Mouse (Mus musculus) adrenal gland, postnatal 10 days (tissue): ENCODE data around the gene Myl6b. TPM values are rescaled to one million over a fixed set of nuclear protein-coding genes. Genes with fewer than 3 reads are reported as not detected.

Experiments
- DNase-seq: peaks from one replicate; pipeline ENCODE4 v3.0.0; 2021; ENCODE audit warnings: mixed read lengths
- long read RNA-seq, 2 experiments: library from polyadenylated mRNA; stranded (forward); transcript quantifications; one replicate each; pipeline ENCODE4 v2.0.0; 2021
- total RNA-seq, 2 experiments: library from RNA; stranded (reverse); gene quantifications; 2 replicates each; pipeline ENCODE4 v1.2.3; 2021

Myl6b gene
- total RNA-seq, result 10 to 100 TPM; 10.9 to 17.3 TPM
- long read RNA-seq, experiment 1, partial matches to known transcripts, result 0 of 1 reads
- long read RNA-seq, experiment 1, other reads (novel, unspliced or antisense), result 0 of 1 reads
- long read RNA-seq, experiment 2, result 0 reads

DNA sequence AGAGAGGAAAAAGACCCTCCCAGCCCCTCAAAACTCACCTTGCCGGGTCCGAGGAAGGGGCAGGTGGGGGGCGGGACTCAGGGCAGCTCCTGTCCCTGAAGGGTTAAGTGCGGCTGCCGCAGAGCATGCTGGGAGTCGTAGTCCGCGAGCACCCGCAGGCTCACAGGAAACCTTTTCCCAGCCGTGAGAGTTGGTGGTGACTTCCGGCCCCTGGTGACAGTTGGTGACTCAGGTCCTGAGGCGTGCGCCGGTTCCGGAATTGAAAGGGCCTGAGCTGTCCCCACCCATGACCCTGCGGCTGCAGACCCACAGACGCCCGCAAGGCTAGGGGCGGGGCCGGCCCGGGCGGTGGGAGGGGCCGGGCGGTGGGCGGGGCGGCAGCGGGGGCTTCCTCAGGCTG, at the start of gene Myl6b:
TSS of gene Myl6b (minus strand) at position 96 of the 400 bp plus-strand sequence.
- peak; percentile 95 for DNase-seq

GRCm38 (mm10) chr10:128547361-128548032, 49.0 kb upstream of the Myl6b start, which contains the start of gene Zc3h10:
TSS of gene Zc3h10 (minus strand) at chr10:128547774.
- DNase-seq, result peak; percentile 95

- no peak for DNase-seq
Measured at GRCm38 (mm10) chr10:128546787-128547186, 48.3 kb upstream of the Myl6b start.

DNA sequence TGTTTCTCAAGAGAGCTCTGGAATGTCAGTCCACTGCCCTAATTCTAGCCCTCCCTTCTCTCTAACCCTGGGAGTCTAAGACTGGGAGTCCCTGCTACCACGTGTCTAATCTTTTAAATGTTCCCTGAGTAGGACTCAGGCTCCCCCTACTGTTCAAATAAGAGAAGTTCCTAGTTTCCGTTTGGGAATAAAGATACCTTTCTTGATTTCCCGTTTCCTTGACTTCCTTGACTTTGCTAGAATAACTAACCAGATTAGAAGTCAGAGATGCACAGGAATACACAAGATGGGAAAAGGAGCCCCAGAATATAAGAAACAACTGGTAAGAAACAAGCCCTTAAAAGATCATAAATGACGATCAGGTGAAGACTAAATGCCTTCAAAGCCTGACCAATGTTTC, 47.9 kb upstream of the Myl6b start:
- no peak for DNase-seq

DNA sequence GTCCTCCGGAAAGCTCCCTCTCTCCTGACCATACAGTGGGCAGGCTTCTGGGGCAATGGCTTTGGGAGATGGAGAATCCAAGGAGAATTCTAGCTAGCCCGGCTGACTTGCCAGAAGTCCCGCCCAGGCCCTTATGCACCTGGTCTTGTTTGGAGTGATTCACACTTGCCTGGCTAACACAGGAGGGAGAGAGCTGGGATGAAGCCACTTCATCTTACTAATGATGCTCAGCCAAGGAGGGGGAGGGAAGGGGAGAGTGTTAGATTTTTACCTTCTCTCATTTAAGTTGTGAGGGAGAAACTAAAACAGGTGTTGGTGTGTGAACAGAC, 47.0 kb upstream of the Myl6b start:
- DNase-seq, result no peak

- no peak for DNase-seq
Measured at GRCm38 (mm10) chr10:128544674-128545569, 46.4 kb upstream of the Myl6b start.

- no peak for DNase-seq
Measured at GRCm38 (mm10) chr10:128544151-128544657, 45.7 kb upstream of the Myl6b start.

- no peak for DNase-seq
Measured at GRCm38 (mm10) chr10:128543100-128543499, 44.6 kb upstream of the Myl6b start.

DNA sequence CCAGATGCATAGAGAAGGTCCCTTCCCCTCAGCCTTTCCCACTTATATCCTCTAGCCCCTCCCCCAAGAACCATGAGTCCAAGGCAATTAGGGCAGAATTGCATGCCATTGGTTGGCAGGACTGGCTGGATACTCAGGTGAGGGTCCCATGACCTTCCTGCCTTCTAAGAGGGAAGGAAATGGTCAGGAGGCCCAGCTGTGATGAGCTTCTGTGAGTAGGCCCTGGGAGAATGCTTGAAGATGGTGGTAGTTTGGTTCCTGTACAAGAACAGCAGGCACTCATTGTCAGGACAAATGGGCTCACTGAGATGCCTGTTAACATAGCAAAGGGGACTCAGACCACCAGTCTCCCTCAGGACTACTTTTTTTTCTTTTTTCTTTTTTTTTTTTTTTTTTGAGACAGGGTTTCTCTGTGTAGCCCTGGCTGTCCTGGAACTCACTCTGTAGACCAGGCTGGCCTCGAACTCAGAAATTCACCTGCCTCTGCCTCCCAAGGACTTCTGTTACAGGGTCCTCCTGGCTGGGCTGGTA, 39.9 kb upstream of the Myl6b start:
- DNase-seq, result no peak

DNA sequence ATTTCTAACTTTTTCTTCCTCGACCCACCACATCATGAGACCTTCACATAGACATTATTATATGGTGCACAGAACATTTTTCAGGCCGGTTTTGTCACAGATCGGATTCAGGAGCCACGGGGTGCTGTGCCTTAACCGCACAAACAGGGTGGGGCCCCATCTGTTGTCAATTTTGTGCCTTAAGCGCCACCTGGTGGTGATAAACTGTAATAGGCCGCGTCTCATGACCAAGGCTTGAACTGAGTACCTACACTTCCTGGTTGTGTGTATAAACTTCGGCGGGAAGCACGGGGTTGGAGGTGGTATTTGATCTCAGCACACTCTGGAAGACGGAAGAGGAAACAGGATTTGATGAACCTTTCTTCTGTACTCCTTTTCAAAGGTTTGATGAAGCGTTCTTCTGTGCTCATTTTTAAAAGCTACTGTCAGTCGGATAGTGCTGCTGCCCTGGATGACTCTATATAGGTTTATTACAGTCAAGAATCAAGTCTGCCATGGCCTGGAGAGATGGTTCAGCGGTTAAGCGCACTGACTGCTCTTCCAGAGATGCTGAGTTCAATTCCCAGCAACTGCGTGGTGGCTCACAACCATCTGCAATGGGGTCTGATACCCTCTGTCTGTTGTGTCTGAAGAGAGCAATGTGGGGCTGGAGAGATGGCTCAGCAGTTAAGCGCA, 37.9 kb upstream of the Myl6b start:
- peak; percentile 87 for DNase-seq

DNA sequence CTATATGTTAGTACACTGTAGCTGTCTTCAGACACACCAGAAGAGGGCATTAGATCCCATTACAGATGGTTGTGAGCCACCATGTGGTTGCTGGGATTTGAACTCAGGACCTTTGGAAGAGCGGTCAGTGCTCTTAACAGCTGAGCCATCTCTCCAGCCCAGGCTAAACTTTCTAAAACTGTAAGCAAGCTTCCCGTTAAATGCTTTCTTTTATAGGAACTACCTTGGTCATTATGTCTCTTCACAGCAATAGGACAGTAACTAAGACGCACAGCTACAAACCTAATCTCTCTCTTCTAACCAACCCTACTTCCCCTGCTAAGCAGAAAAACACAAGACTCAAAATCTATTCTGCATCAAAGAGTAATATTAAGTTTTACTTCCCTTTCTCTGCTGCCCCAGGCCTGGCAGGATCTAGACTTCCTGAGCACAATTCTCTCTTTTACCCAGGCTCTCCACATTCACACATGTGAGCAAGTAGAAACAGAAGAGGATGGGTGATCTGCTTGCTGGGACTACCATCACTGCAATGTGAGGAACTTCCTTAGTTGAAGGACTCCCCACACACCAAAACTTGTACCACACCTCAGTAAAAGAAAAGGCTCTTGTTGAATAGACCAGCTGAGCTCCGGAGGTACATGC, 37.3 kb upstream of the Myl6b start:
- no peak for DNase-seq

DNA sequence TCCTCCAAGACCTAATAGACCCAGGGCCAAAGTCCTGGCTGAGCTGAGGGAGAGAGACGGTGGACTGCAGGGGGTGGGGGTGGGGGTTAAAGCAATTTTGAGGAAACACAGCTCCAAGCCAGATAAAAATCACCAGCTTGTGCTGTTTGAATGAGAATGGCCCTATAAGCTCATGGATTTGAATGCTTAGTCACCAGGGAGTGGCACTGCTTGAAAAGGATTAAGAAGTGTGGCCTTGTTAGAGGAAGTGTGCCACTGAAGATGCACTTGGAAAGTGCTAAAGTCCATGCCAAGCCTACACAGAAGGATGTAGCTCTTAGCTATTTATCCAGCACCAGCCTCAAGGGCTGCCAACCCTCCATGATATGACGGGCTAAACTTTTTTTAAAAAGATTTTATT, 36.7 kb upstream of the Myl6b start:
- no peak for DNase-seq

DNA sequence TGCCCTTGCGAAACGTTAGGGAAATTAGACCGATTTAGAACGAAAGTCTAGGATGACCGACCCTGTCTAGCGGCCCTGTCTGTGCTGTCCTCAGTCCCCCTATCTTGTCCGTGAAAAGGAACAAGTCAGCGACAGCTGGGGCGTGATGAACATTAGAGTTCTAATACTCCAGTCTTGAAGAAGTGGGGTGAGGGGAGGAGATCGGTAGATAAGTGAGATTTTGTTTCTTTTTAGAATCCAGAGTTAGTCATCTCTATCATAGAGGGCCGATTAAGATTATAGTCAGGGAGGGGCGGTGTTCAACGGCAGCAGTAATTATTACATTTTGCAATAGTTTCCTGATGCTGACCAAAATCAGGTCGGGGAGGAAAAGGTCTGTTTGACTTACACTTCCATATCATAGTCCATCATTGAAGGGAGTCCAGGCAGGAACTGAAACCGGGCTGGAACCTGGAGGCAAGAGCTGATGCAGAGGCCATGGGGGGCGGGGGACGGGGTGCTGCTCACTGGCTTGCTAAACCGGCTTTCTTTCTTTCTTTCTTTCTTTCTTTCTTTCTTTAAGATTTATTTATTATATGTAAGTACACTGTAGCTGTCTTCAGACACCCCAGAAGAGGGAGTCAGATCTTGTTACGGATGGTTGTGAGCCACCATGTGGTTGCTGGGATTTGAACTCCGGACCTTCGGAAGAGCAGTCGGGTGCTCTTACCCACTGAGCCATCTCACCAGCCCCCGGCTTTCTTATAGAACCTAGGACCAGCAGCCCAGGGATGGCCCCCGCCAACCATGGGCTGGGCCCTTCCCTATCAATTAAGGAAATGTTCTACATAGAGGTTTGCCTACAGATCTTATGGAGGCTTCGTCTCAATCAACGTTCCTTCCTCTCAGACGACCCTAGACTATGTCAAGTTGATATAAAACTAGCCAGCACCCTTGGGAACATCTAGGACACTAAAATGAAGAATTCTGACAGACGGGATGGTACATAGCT, 28.2 kb upstream of the Myl6b start:
- no peak for DNase-seq

- DNase-seq, result peak; percentile 93
Measured at GRCm38 (mm10) chr10:128525671-128526308, 27.3 kb upstream of the Myl6b start, which contains the start of gene Esyt1. TSS of gene Esyt1 (minus strand) at chr10:128525871.

GRCm38 (mm10) chr10:128524732-128525662, 26.5 kb upstream of the Myl6b start:
- DNase-seq, result peak; percentile 66

GRCm38 (mm10) chr10:128524111-128524731, 25.7 kb upstream of the Myl6b start:
- DNase-seq, result no peak

DNA sequence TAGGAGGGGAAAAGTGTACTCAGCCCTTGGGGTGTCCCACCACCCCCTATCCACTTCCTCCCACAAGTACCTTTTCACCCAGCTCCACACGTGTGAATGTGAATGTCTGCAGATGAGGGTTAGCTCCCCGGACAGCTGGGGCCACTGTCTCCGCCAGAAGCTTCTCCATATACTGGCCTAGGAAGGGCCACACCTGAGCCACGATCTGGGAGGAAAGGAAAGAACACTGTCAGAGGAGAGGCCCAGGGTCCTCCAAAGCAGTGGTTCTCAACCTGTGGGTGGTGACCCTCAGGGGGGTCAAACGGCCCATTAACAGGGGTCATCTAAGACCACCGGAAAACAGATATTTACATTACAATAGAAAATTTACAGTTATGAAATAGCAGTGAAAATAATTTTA, 23.9 kb upstream of the Myl6b start:
- no peak for DNase-seq

GRCm38 (mm10) chr10:128520591-128520990, 22.1 kb upstream of the Myl6b start:
- DNase-seq, result no peak
